Mouse (Mus musculus): ENCODE measurements around the gene Vat1. TPM values are rescaled to one million over a fixed set of nuclear protein-coding genes. Genes with fewer than 3 reads are reported as not detected.
A peak's percentile ranks its signal among the peaks of the same experiment; 100 is the strongest.

Gene Vat1
- polyA plus RNA-seq, 1 experiment from 2014 or later, result 31.6 TPM

GRCm38 (mm10) chr11:101416433-101417100 is 49.5 kb downstream of the Vat1 start:
- H3K4me3 ChIP-seq (ENCODE audit: control insufficient read depth in 1 of 2, insufficient read depth in 1 of 2, low read depth in 1 of 2, low read length in 2 of 2), result peak overlapping the region; percentile 82 to 95
- H3K4me1 ChIP-seq (ENCODE audit: control insufficient read depth in 2 of 2, insufficient read depth in 2 of 2, low read length in 2 of 2), result peaks cover 0 to 8% of the 10 kb centered on the region in 2 experiments; a peak in 2 of 4 replicates
- H3K36me3 ChIP-seq (ENCODE audit: control insufficient read depth, insufficient read depth, low read length), result peaks cover 38% of the 10 kb centered on the region
- no peaks in the 10 kb centered on the region for H3K9me3 ChIP-seq (ENCODE audit: control insufficient read depth, low read length)
- peak overlapping the region; percentile 33 to 50; a peak in 3 of 4 replicates for H3K27ac ChIP-seq (replicated peaks in 1 of 2; ENCODE audit: control insufficient read depth in 1 of 2, insufficient read depth in 1 of 2, low read depth in 2 of 2, low read length in 2 of 2)
- H3K9ac ChIP-seq (ENCODE audit: low read length), result peak overlapping the region; percentile 89
- no peak for ATAC-seq (ENCODE audit: insufficient number of reproducible peaks, insufficient read depth, low FRiP score, low read depth)
- peak overlapping the region; percentile 81 for H3K4me2 ChIP-seq (ENCODE audit: low read length)
- WGBS, result 2% methylated on average over 11 of the region's 11 CpGs
- no peaks in the 10 kb centered on the region for H3K27me3 ChIP-seq (ENCODE audit: control insufficient read depth, insufficient read depth, low read length)

- no peak for ATAC-seq (ENCODE audit: insufficient number of reproducible peaks, insufficient read depth, low FRiP score, low read depth)
- H3K27me3 ChIP-seq (ENCODE audit: control insufficient read depth, insufficient read depth, low read length), result no peaks in the 10 kb centered on the region
- H3K4me2 ChIP-seq (ENCODE audit: low read length), result no peak overlapping the region
- H3K27ac ChIP-seq (replicated peaks in 1 of 2; ENCODE audit: control insufficient read depth in 1 of 2, insufficient read depth in 1 of 2, low read depth in 2 of 2, low read length in 2 of 2), result no peak overlapping the region
- no peaks in the 10 kb centered on the region for H3K9me3 ChIP-seq (ENCODE audit: control insufficient read depth, low read length)
- 91% methylated on average over 2 of the region's 2 CpGs for WGBS
- H3K4me1 ChIP-seq (ENCODE audit: control insufficient read depth in 2 of 2, insufficient read depth in 2 of 2, low read length in 2 of 2), result peaks cover 0 to 8% of the 10 kb centered on the region in 2 experiments; a peak in 2 of 4 replicates
- H3K4me3 ChIP-seq (ENCODE audit: control insufficient read depth in 1 of 2, insufficient read depth in 1 of 2, low read depth in 1 of 2, low read length in 2 of 2), result no peak overlapping the region
- H3K36me3 ChIP-seq (ENCODE audit: control insufficient read depth, insufficient read depth, low read length), result peaks cover 40% of the 10 kb centered on the region
- no peak overlapping the region for H3K9ac ChIP-seq (ENCODE audit: low read length)
Measured at GRCm38 (mm10) chr11:101415306-101415705, 50.7 kb downstream of the Vat1 start.

Small RNAs within 50 kb of the gene (microRNA-seq; reads per million reads assigned to microRNA genes)
- 2.0 reads per million for gene Mir6929

Other genes with a start within 250 kb of the Vat1 start
- 13.6 and 16.6 TPM in 2 replicates for gene Ezh1, start 239.8 kb downstream of the Vat1 start, polyA plus RNA-seq (2014; fragmentation: Nextera tagmentation; extraction: Ambion mirVana)
- gene Ramp2, start 220.2 kb downstream of the Vat1 start, polyA plus RNA-seq (2014; fragmentation: Nextera tagmentation; extraction: Ambion mirVana), result 272 and 281 TPM in 2 replicates
- 111 and 123 TPM in 2 replicates for gene Vps25, start 212.5 kb downstream of the Vat1 start, polyA plus RNA-seq (2014; fragmentation: Nextera tagmentation; extraction: Ambion mirVana)
- gene Wnk4, start 205.7 kb downstream of the Vat1 start, polyA plus RNA-seq (2014; fragmentation: Nextera tagmentation; extraction: Ambion mirVana), result 5.8 and 9.5 TPM in 2 replicates
- gene Cntd1, start 187.2 kb downstream of the Vat1 start, polyA plus RNA-seq (2014; fragmentation: Nextera tagmentation; extraction: Ambion mirVana), result 0.51 and 1.1 TPM in 2 replicates
- 188 and 203 TPM in 2 replicates for gene Coa3, start 187.1 kb downstream of the Vat1 start, polyA plus RNA-seq (2014; fragmentation: Nextera tagmentation; extraction: Ambion mirVana)
- 134 and 149 TPM in 2 replicates for gene Becn1, start 163.9 kb downstream of the Vat1 start, polyA plus RNA-seq (2014; fragmentation: Nextera tagmentation; extraction: Ambion mirVana)
- 62.5 and 66.5 TPM in 2 replicates for gene Psme3, start 150.0 kb downstream of the Vat1 start, polyA plus RNA-seq (2014; fragmentation: Nextera tagmentation; extraction: Ambion mirVana)
- gene Aoc2, start 141.2 kb downstream of the Vat1 start, polyA plus RNA-seq (2014; fragmentation: Nextera tagmentation; extraction: Ambion mirVana), result 0.55 and 0.84 TPM in 2 replicates
- gene Aoc3, start 135.6 kb downstream of the Vat1 start, polyA plus RNA-seq (2014; fragmentation: Nextera tagmentation; extraction: Ambion mirVana), result 1.4 and 1.9 TPM in 2 replicates
- gene G6pc, start 98.7 kb downstream of the Vat1 start, polyA plus RNA-seq (2014; fragmentation: Nextera tagmentation; extraction: Ambion mirVana), result not detected in 2 replicates
- 42.2 and 45.4 TPM in 2 replicates for gene Aarsd1, start 48.6 kb downstream of the Vat1 start, polyA plus RNA-seq (2014; fragmentation: Nextera tagmentation; extraction: Ambion mirVana)
- gene Gm27029, start 41.4 kb downstream of the Vat1 start, polyA plus RNA-seq (2014; fragmentation: Nextera tagmentation; extraction: Ambion mirVana), result 10.2 and 17.4 TPM in 2 replicates
- 10.1 and 10.7 TPM in 2 replicates for gene Rundc1, start 41.1 kb downstream of the Vat1 start, polyA plus RNA-seq (2014; fragmentation: Nextera tagmentation; extraction: Ambion mirVana)
- gene Ptges3l, start 40.9 kb downstream of the Vat1 start, polyA plus RNA-seq (2014; fragmentation: Nextera tagmentation; extraction: Ambion mirVana), result 81.7 and 96.0 TPM in 2 replicates
- gene Rpl27, start 23.9 kb downstream of the Vat1 start, polyA plus RNA-seq (2014; fragmentation: Nextera tagmentation; extraction: Ambion mirVana), result 245 and 260 TPM in 2 replicates
- 17.1 and 17.3 TPM in 2 replicates for gene Ifi35, start 17.8 kb downstream of the Vat1 start, polyA plus RNA-seq (2014; fragmentation: Nextera tagmentation; extraction: Ambion mirVana)
- gene Rnd2, start 1.2 kb downstream of the Vat1 start, polyA plus RNA-seq (2014; fragmentation: Nextera tagmentation; extraction: Ambion mirVana), result 5.4 and 9.0 TPM in 2 replicates
- 7.5 and 8.3 TPM in 2 replicates for gene Brca1, start 85.7 kb upstream of the Vat1 start, polyA plus RNA-seq (2014; fragmentation: Nextera tagmentation; extraction: Ambion mirVana)
- gene Nbr1, start 85.9 kb upstream of the Vat1 start, polyA plus RNA-seq (2014; fragmentation: Nextera tagmentation; extraction: Ambion mirVana), result 62.6 and 70.0 TPM in 2 replicates
- 3.6 and 4.1 TPM in 2 replicates for gene Tmem106a, start 116.0 kb upstream of the Vat1 start, polyA plus RNA-seq (2014; fragmentation: Nextera tagmentation; extraction: Ambion mirVana)
- gene Gm11634, start 133.0 kb upstream of the Vat1 start, polyA plus RNA-seq (2014; fragmentation: Nextera tagmentation; extraction: Ambion mirVana), result not detected in 2 replicates
- gene Rdm1, start 161.0 kb upstream of the Vat1 start, polyA plus RNA-seq (2014; fragmentation: Nextera tagmentation; extraction: Ambion mirVana), result 42.4 and 48.4 TPM in 2 replicates
- 6.2 and 6.7 TPM in 2 replicates for gene Arl4d, start 199.3 kb upstream of the Vat1 start, polyA plus RNA-seq (2014; fragmentation: Nextera tagmentation; extraction: Ambion mirVana)